In the genomic region with DNA sequence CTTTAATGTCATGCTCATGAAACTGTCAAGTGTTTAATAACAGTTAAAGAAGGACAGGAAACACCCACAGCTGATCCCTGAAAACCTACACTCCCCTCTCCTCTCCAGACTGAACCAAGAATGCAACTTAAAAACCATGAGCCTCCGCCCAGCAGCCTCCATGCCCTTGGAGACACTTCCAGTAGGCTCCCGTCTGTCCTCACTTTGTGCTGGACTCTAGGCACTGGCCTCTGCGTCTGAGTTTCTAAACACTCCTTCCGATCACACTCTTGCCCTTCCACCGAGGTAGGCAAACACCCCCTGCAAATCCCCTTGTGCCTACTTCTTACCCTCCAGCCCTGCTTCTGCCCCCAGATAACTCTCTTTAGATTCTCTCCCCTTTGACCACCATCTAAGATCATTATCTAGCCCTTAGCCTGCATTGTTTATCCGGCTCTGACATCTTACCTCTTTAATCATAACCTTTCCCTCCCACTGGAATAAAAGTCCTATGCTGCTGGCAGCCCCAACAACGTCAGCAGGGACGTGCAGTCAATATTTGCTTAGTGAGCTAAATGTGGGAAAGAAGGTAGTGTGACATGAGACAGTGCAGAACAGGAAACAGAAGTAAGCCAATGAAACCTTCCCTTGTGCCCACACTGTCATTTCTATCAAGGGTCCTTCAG, we compare ENCODE assay signal across 23 mouse cellular contexts. TPM values are rescaled to one million over a fixed set of nuclear protein-coding genes. Genes with fewer than 3 reads are reported as not detected.
DNase-seq lines count a peak whose midpoint lies in the region; ATAC-seq and TF ChIP-seq lines count a peak whose summit lies in the region.
"Had no signal": no experiment of that assay in that cellular context is flagged by ENCODE, and none has a peak within 500 bp of the region (broad histone marks: within the 10 kb centered on the region; RNA-seq: fewer than 3 reads in every experiment).

No protein-coding gene starts in this region.

- peak overlapping the region; percentile 51 for H3K27ac ChIP-seq in liver, adult 2 months (replicated peaks; ENCODE audit: insufficient read depth, low read depth, low read length)
- H3K27ac ChIP-seq in liver, embryonic 12.5 days: no peak overlapping the region
- H3K27ac ChIP-seq in lung, postnatal 0 days (ENCODE audit: low read length): peak overlapping the region; percentile 51; the same call in 1 of the 2 replicates
- H3K27ac ChIP-seq in intestine, postnatal 0 days (ENCODE audit: low read depth, low read length): no peak overlapping the region
- H3K27ac ChIP-seq in stomach, postnatal 0 days (replicated peaks): peak overlapping the region; percentile 83
- H3K27ac ChIP-seq in forebrain, embryonic 13.5 days: no peak overlapping the region
- H3K27ac ChIP-seq: embryonic facial prominence, embryonic 13.5 days; forebrain, embryonic 12.5 days; heart, embryonic 15.5 days; hindbrain, embryonic 13.5 days; limb, embryonic 10.5 days; liver, embryonic 14.5 days had no signal

- TF ChIP-seq POLR2A in liver, adult 2 months (IDR thresholded peaks at IDR 0.05; ENCODE audit: extremely low read depth, insufficient read depth, low read length): no peak

- no peak for TF ChIP-seq CTCF in liver, adult 2 months (IDR thresholded peaks at IDR 0.05; ENCODE audit: low read depth, low read length)
- no peak for TF ChIP-seq CTCF in lung, postnatal 0 days (IDR thresholded peaks at IDR 0.05)
- TF ChIP-seq CTCF in intestine, postnatal 0 days (IDR thresholded peaks at IDR 0.05; ENCODE audit: low read depth): no peak
- TF ChIP-seq CTCF in stomach, postnatal 0 days (IDR thresholded peaks at IDR 0.05; ENCODE audit: low read depth): no peak

- TF ChIP-seq EP300 in lung, postnatal 0 days (IDR thresholded peaks at IDR 0.05): no peak
- no peak for TF ChIP-seq EP300 in stomach, postnatal 0 days (optimal IDR thresholded peaks at IDR 0.05)

- no peak overlapping the region for H3K4me2 ChIP-seq in liver, embryonic 12.5 days
- H3K4me2 ChIP-seq in lung, postnatal 0 days (replicated peaks; ENCODE audit: low read depth, low read length): no peak overlapping the region
- H3K4me2 ChIP-seq in intestine, postnatal 0 days (replicated peaks; ENCODE audit: low read depth): no peak overlapping the region
- H3K4me2 ChIP-seq in stomach, postnatal 0 days (replicated peaks; ENCODE audit: low read depth): no peak overlapping the region
- H3K4me2 ChIP-seq in forebrain, embryonic 13.5 days: no peak overlapping the region
- H3K4me2 ChIP-seq: embryonic facial prominence, embryonic 13.5 days; forebrain, embryonic 12.5 days; heart, embryonic 15.5 days; hindbrain, embryonic 13.5 days; midbrain, embryonic 11.5 days had no signal

- H3K27me3 ChIP-seq in liver, adult 2 months (ENCODE audit: control insufficient read depth, insufficient read depth, low read length): no peaks in the 10 kb centered on the region
- no peaks in the 10 kb centered on the region for H3K27me3 ChIP-seq in liver, embryonic 12.5 days (replicated peaks)
- H3K27me3 ChIP-seq in lung, postnatal 0 days (replicated peaks; ENCODE audit: insufficient read depth, low read length): no peaks in the 10 kb centered on the region
- no peaks in the 10 kb centered on the region for H3K27me3 ChIP-seq in intestine, postnatal 0 days (replicated peaks; ENCODE audit: control insufficient read depth, insufficient read depth, low read length)
- H3K27me3 ChIP-seq in stomach, postnatal 0 days (ENCODE audit: control insufficient read depth, insufficient read depth, low read length): no peaks in the 10 kb centered on the region
- H3K27me3 ChIP-seq in forebrain, embryonic 13.5 days: no peaks in the 10 kb centered on the region
- H3K27me3 ChIP-seq: embryonic facial prominence, embryonic 13.5 days; forebrain, embryonic 12.5 days; heart, embryonic 15.5 days; hindbrain, embryonic 13.5 days had no signal

- H3K9ac ChIP-seq in liver, adult 2 months (ENCODE audit: low read depth, low read length): peak overlapping the region; percentile 3; the same call in 1 of the 2 replicates
- no peak overlapping the region for H3K9ac ChIP-seq in liver, embryonic 12.5 days
- H3K9ac ChIP-seq in lung, postnatal 0 days (replicated peaks; ENCODE audit: low read depth): no peak overlapping the region
- no peak overlapping the region for H3K9ac ChIP-seq in intestine, postnatal 0 days (ENCODE audit: low read depth, low read length)
- no peak overlapping the region for H3K9ac ChIP-seq in stomach, postnatal 0 days (ENCODE audit: low read length)
- no peak overlapping the region for H3K9ac ChIP-seq in forebrain, embryonic 13.5 days
- H3K9ac ChIP-seq: embryonic facial prominence, embryonic 13.5 days; forebrain, embryonic 12.5 days; heart, embryonic 15.5 days; hindbrain, embryonic 13.5 days; liver, embryonic 14.5 days had no signal

- H3K79me2 ChIP-seq in liver, adult 2 months (ENCODE audit: control insufficient read depth, insufficient read depth, low read length): no peaks in the 10 kb centered on the region

- no peak overlapping the region for H3K4me3 ChIP-seq in liver, adult 2 months (ENCODE audit: insufficient read depth, low read depth, low read length)
- H3K4me3 ChIP-seq in liver, embryonic 12.5 days: no peak overlapping the region
- no peak overlapping the region for H3K4me3 ChIP-seq in lung, postnatal 0 days (ENCODE audit: low read depth, low read length)
- no peak overlapping the region for H3K4me3 ChIP-seq in intestine, postnatal 0 days (ENCODE audit: low read depth, low read length)
- H3K4me3 ChIP-seq in stomach, postnatal 0 days (ENCODE audit: low read depth, low read length): no peak overlapping the region
- no peak overlapping the region for H3K4me3 ChIP-seq in forebrain, embryonic 13.5 days
- H3K4me3 ChIP-seq: embryonic facial prominence, embryonic 13.5 days; erythroblast, embryonic 14.5 days; forebrain, embryonic 12.5 days; heart, embryonic 15.5 days; hindbrain, embryonic 13.5 days; limb, embryonic 10.5 days had no signal

- H3K4me1 ChIP-seq in liver, adult 2 months (ENCODE audit: control insufficient read depth, insufficient read depth, low read length): peaks cover 4% of the 10 kb centered on the region; the same call in 1 of the 2 replicates
- no peaks in the 10 kb centered on the region for H3K4me1 ChIP-seq in liver, embryonic 12.5 days
- no peaks in the 10 kb centered on the region for H3K4me1 ChIP-seq in lung, postnatal 0 days (ENCODE audit: insufficient read depth, low read depth, low read length)
- 0 out of 2 replicates have a peak, but pooled peaks cover 2% of the 10 kb centered on the region for H3K4me1 ChIP-seq in intestine, postnatal 0 days (replicated peaks; ENCODE audit: control insufficient read depth, insufficient read depth, low read length)
- H3K4me1 ChIP-seq in stomach, postnatal 0 days (replicated peaks; ENCODE audit: control insufficient read depth, insufficient read depth): no peaks in the 10 kb centered on the region
- 0 out of 2 replicates have a peak, but pooled peaks cover 4% of the 10 kb centered on the region for H3K4me1 ChIP-seq in forebrain, embryonic 13.5 days
- H3K4me1 ChIP-seq: embryonic facial prominence, embryonic 13.5 days; heart, embryonic 15.5 days had no signal

- no peaks in the 10 kb centered on the region for H3K9me3 ChIP-seq in liver, embryonic 12.5 days (replicated peaks)
- no peaks in the 10 kb centered on the region for H3K9me3 ChIP-seq in lung, postnatal 0 days (ENCODE audit: low read length)
- no peaks in the 10 kb centered on the region for H3K9me3 ChIP-seq in intestine, postnatal 0 days (ENCODE audit: control insufficient read depth)
- H3K9me3 ChIP-seq in stomach, postnatal 0 days (ENCODE audit: control insufficient read depth, low read length): no peaks in the 10 kb centered on the region
- no peaks in the 10 kb centered on the region for H3K9me3 ChIP-seq in forebrain, embryonic 13.5 days (replicated peaks)
- H3K9me3 ChIP-seq: heart, embryonic 15.5 days; hindbrain, embryonic 13.5 days; limb, embryonic 10.5 days had no signal

- no peaks in the 10 kb centered on the region for H3K36me3 ChIP-seq in liver, adult 2 months (ENCODE audit: control insufficient read depth, insufficient read depth, low read length)
- no peaks in the 10 kb centered on the region for H3K36me3 ChIP-seq in liver, embryonic 12.5 days
- no peaks in the 10 kb centered on the region for H3K36me3 ChIP-seq in lung, postnatal 0 days (ENCODE audit: insufficient read depth, low read length)
- no peaks in the 10 kb centered on the region for H3K36me3 ChIP-seq in intestine, postnatal 0 days (ENCODE audit: control insufficient read depth, insufficient read depth)
- H3K36me3 ChIP-seq in stomach, postnatal 0 days (ENCODE audit: control insufficient read depth, insufficient read depth, low read length): no peaks in the 10 kb centered on the region
- no peaks in the 10 kb centered on the region for H3K36me3 ChIP-seq in forebrain, embryonic 13.5 days (ENCODE audit: poor library complexity, severe bottlenecking)
- H3K36me3 ChIP-seq: embryonic facial prominence, embryonic 13.5 days; forebrain, embryonic 12.5 days; heart, embryonic 15.5 days; hindbrain, embryonic 13.5 days; limb, embryonic 10.5 days had no signal

- no peak for ATAC-seq in liver, embryonic 12.5 days
- ATAC-seq in lung, postnatal 0 days: peak; percentile 74
- peak; percentile 56 for ATAC-seq in intestine, postnatal 0 days
- peak; percentile 87 for ATAC-seq in stomach, postnatal 0 days (ENCODE audit: low FRiP score, low TSS enrichment)
- no peak for ATAC-seq in forebrain, embryonic 13.5 days
- no peak for ATAC-seq in activated CD4-positive, CD25-positive, alpha-beta regulatory T cell, adult 4 months

- DNase-seq in liver, adult 2 months (ENCODE audit: extremely low read depth, low read depth, low spot score): peak; percentile 87
- DNase-seq in lung, postnatal 0 days (ENCODE audit: low spot score): peak; percentile 46
- no peak for DNase-seq in lung, postnatal 25 days (ENCODE audit: low spot score)
- peak; percentile 74 for DNase-seq in stomach, postnatal 0 days (ENCODE audit: low spot score)
- DNase-seq: adrenal gland, postnatal 36 days; cerebellum, adult 11-12 months; cerebellum, postnatal 14 days; heart, postnatal 36 days; kidney, adult 8-10 months; kidney, postnatal 10 days; thymus, postnatal 25 days had no signal

- 27% methylated on average over 8 of the region's 8 CpGs for WGBS in liver, adult 2 months
- WGBS in liver, embryonic 12.5 days (ENCODE audit: insufficient replicate concordance): 55% methylated on average over 8 of the region's 8 CpGs
- WGBS in lung, postnatal 0 days: 15% methylated on average over 8 of the region's 8 CpGs
- WGBS in intestine, postnatal 0 days: 42% methylated on average over 8 of the region's 8 CpGs
- WGBS in stomach, postnatal 0 days: 27% methylated on average over 8 of the region's 8 CpGs
- WGBS in forebrain, embryonic 13.5 days: 85% methylated on average over 8 of the region's 8 CpGs

RNA-seq across cellular contexts. Expression of a gene that starts 52.5 kb away (rescaled TPM):
- 28.6 and 28.9 TPM in 2 replicates for total RNA-seq in liver, adult 2 months (2014; rRNA removed)
- 3.4 and 3.5 TPM in 2 replicates for polyA plus RNA-seq in liver, adult 2 months (2012; rRNA removed)
- polyA plus RNA-seq in liver, embryonic 12.5 days (2016; fragmentation: Nextera tagmentation; extraction: Ambion mirVana): 10.0 TPM in 2 replicates
- polyA plus RNA-seq in lung, postnatal 0 days (2015; fragmentation: Nextera tagmentation; extraction: Ambion mirVana): 18.9 and 20.7 TPM in 2 replicates
- 8.4 and 8.6 TPM in 2 replicates for polyA plus RNA-seq in intestine, postnatal 0 days (2015; fragmentation: Nextera tagmentation; extraction: Ambion mirVana)
- polyA plus RNA-seq in stomach, postnatal 0 days (2015; fragmentation: Nextera tagmentation; extraction: Ambion mirVana): 12.8 and 13.1 TPM in 2 replicates
- 38.3 and 41.7 TPM in 2 replicates for polyA plus RNA-seq in forebrain, embryonic 13.5 days (2015; fragmentation: Nextera tagmentation; extraction: Ambion mirVana)
- polyA plus RNA-seq in activated CD4-positive, CD25-positive, alpha-beta regulatory T cell, adult 4 months (2017; shearing (Covaris generic)): 10 to 100 TPM; 20.1 TPM

Comparison
In these comparisons a context has a peak if more than half of its experiments do, and no peak if none do; other contexts are left out.
1. H3K27ac ChIP-seq: peak in liver, adult 2 months (single experiment), lung, postnatal 0 days (single experiment) and stomach, postnatal 0 days (single experiment); none in liver, embryonic 12.5 days (single experiment), intestine, postnatal 0 days (single experiment) and forebrain, embryonic 13.5 days (single experiment).
2. ATAC-seq: peak in lung, postnatal 0 days (single experiment), intestine, postnatal 0 days (single experiment) and stomach, postnatal 0 days (single experiment); none in liver, embryonic 12.5 days (single experiment), forebrain, embryonic 13.5 days (single experiment) and activated CD4-positive, CD25-positive, alpha-beta regulatory T cell, adult 4 months (single experiment).